Mouse (Mus musculus) c-Kit-negative CD71-positive TER-119-positive erythroid progenitor cells, embryonic 14.5 days (primary cell): Measurements from ENCODE around the gene Pitx2.

Experiments used
- DNase-seq: peaks from one replicate; pipeline ENCODE4 v3.0.0-alpha.2; 2013; ENCODE audit warnings: low read depth, low spot score

The Pitx2 gene

GRCm38 (mm10) chr3:129202871-129203740 is 3.4 kb downstream of the Pitx2 start:
- no peak for DNase-seq

- DNase-seq: no peak
Observed at GRCm38 (mm10) chr3:129203761-129204440, 4.2 kb downstream of the Pitx2 start.

GRCm38 (mm10) chr3:129204441-129205313 is 5.0 kb downstream of the Pitx2 start:
- DNase-seq: no peak

- DNase-seq: no peak
Observed at GRCm38 (mm10) chr3:129205481-129206175, 6.0 kb downstream of the Pitx2 start.

- DNase-seq: no peak
Observed at GRCm38 (mm10) chr3:129206776-129207175, 7.1 kb downstream of the Pitx2 start.

- DNase-seq: no peak
Observed at GRCm38 (mm10) chr3:129207231-129208030, 7.8 kb downstream of the Pitx2 start.

GRCm38 (mm10) chr3:129208031-129208380 is 8.3 kb downstream of the Pitx2 start:
- no peak for DNase-seq

- DNase-seq: no peak
Observed at GRCm38 (mm10) chr3:129208421-129208820, 8.7 kb downstream of the Pitx2 start.

GRCm38 (mm10) chr3:129209266-129209665 is 9.6 kb downstream of the Pitx2 start:
- no peak for DNase-seq

GRCm38 (mm10) chr3:129209771-129210170 is 10.1 kb downstream of the Pitx2 start:
- no peak for DNase-seq

GRCm38 (mm10) chr3:129212038-129212645 is 12.5 kb downstream of the Pitx2 start:
- no peak for DNase-seq

GRCm38 (mm10) chr3:129212807-129213206 is 13.1 kb downstream of the Pitx2 start:
- DNase-seq: no peak

- no peak for DNase-seq
Observed at GRCm38 (mm10) chr3:129213633-129214145, 14.0 kb downstream of the Pitx2 start.

GRCm38 (mm10) chr3:129214146-129214665 is 14.5 kb downstream of the Pitx2 start:
- DNase-seq: no peak

- no peak for DNase-seq
Observed at GRCm38 (mm10) chr3:129214666-129215161, 15.0 kb downstream of the Pitx2 start.

GRCm38 (mm10) chr3:129215241-129215750 is 15.6 kb downstream of the Pitx2 start:
- DNase-seq: no peak

- no peak for DNase-seq
Observed at GRCm38 (mm10) chr3:129215751-129216331, 16.2 kb downstream of the Pitx2 start.

GRCm38 (mm10) chr3:129216491-129216890 is 16.8 kb downstream of the Pitx2 start:
- DNase-seq: no peak
